Mouse (Mus musculus) ES-E14 (cell line): Measurements from ENCODE around the gene Fhod1. TPM values are rescaled to one million over a fixed set of nuclear protein-coding genes. Genes with fewer than 3 reads are reported as not detected.

Experiments used
- DNase-seq: peaks from one replicate; pipeline ENCODE4 v3.0.0-alpha.2; 2013; ENCODE audit warnings: low read depth, low spot score
- H3K27ac ChIP-seq: 2 replicates; pipeline ENCODE4 v1.5.1; 2012; ENCODE audit warnings: low read depth, mild to moderate bottlenecking, low read length, moderate library complexity, mixed read lengths; ENCODE audit not compliant: poor library complexity, insufficient read depth, severe bottlenecking
- H3K36me3 ChIP-seq: 2 replicates; pipeline ENCODE4 v1.6.1; 2012; ENCODE audit warnings: mild to moderate bottlenecking, low read length, moderate library complexity, mixed read lengths; ENCODE audit not compliant: control insufficient read depth, poor library complexity, insufficient read depth, severe bottlenecking
- H3K4me1 ChIP-seq, 2 experiments: fragments of 150-350 bp in 1 of 2; sonication (generic) in 1 of 2; 2 replicates each; pipeline ENCODE4 v1.6.1; 2012; ENCODE audit warnings: low read length in 2 of 2, mild to moderate bottlenecking in 1 of 2, mixed read lengths in 1 of 2; ENCODE audit not compliant: control insufficient read depth in 2 of 2, insufficient read depth in 2 of 2, poor library complexity in 1 of 2
- H3K4me3 ChIP-seq, 2 experiments: fragments of 150-350 bp in 1 of 2; sonication (generic) in 1 of 2; 2 replicates each; pipeline ENCODE4 v1.5.1; 2012; ENCODE audit warnings: low read length in 2 of 2, low read depth in 1 of 2, mild to moderate bottlenecking in 1 of 2, mixed read lengths in 1 of 2; ENCODE audit not compliant: insufficient read depth in 1 of 2, poor library complexity in 1 of 2, severe bottlenecking in 1 of 2
- H3K9ac ChIP-seq: 2 replicates; pipeline ENCODE4 v1.6.1; 2012; ENCODE audit warnings: low read depth, mild to moderate bottlenecking, low read length, mixed read lengths; ENCODE audit not compliant: poor library complexity, insufficient read depth, severe bottlenecking
- H3K9me3 ChIP-seq: fragments of 150-350 bp; sonication (generic); 2 replicates; pipeline ENCODE4 v1.6.1; 2012; ENCODE audit warnings: low read depth, mild to moderate bottlenecking, low read length; ENCODE audit not compliant: control insufficient read depth, insufficient read depth
- CHD2 ChIP-seq: IDR thresholded peaks from 2 replicates; pipeline ENCODE4 v1.6.1; 2014; ENCODE audit warnings: mild to moderate bottlenecking, low read depth, low read length, inconsistent platforms
- HCFC1 ChIP-seq: IDR thresholded peaks from 2 replicates; pipeline ENCODE4 v1.6.1; 2012; ENCODE audit warnings: low read length, inconsistent platforms, borderline replicate concordance; ENCODE audit not compliant: insufficient read depth
- MAFK ChIP-seq: IDR thresholded peaks from 2 replicates; pipeline ENCODE4 v1.6.1; 2014; ENCODE audit warnings: mild to moderate bottlenecking, low read depth, low read length, inconsistent platforms; ENCODE audit not compliant: insufficient read depth
- ZC3H11A ChIP-seq: IDR thresholded peaks from 2 replicates; pipeline ENCODE4 v1.6.1; 2012; ENCODE audit warnings: low read depth, mild to moderate bottlenecking, inconsistent platforms, low read length, borderline replicate concordance
- ZNF384 ChIP-seq: IDR thresholded peaks from 2 replicates; pipeline ENCODE4 v1.6.1; 2012; ENCODE audit warnings: low read depth, low read length, inconsistent platforms
- in situ Hi-C, 2 experiments: fragments of 600-800 bp; cut with MboI; formaldehyde crosslinking; loops; one replicate each; pipeline ENCODE4 v1.15.1; 2025; ENCODE audit warnings: low sequenced_read_pairs in 2 of 2, inconsistent platforms in 1 of 2; ENCODE audit not compliant: unreplicated experiment in 2 of 2
- total RNA-seq: library from RNA; depleted of rRNA; stranded (reverse); fragments of 300-350 nt; gene quantifications from 2 replicates; pipeline ENCODE4 v1.2.3, GENCODE M21; 2012

Fhod1 gene
- total RNA-seq, 1 experiment, result 9.1 TPM

DNA sequence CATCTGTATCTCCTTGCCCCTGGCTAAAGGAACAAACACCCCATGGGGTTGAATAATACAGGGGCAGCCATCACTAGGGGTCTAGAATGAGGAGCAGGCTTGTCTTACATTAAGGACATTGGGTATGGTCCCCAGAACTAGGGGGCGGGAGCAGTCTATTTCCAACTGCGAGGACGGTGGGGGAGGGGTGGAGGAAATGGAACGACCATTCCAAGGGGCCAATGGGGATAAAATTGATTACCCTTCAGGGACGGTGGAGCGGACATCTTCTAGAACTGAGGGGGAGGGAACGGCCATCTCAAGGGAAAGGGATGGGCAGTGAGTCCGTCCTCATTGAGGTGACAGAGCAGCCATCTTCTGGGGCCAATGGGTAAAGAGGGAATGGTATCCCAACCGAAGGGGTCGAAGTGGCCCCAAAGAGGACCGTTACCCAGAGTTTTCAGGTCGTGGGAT is 22.1 kb downstream of the Fhod1 start:
- peak overlapping the region; percentile 76 for H3K9ac ChIP-seq
- no peaks in the 10 kb centered on the region for H3K9me3 ChIP-seq
- TF ChIP-seq ZNF384, result no peak
- TF ChIP-seq MAFK, result no peak
- no peak for TF ChIP-seq CHD2
- no peak for TF ChIP-seq HCFC1
- TF ChIP-seq ZC3H11A, result no peak
- peaks cover 0 to 8% of the 10 kb centered on the region in 2 experiments; a peak in 1 of 4 replicates for H3K4me1 ChIP-seq
- H3K27ac ChIP-seq, result 0 out of 2 replicates have a peak overlapping the region, but pooled peaks have one; percentile 35
- H3K36me3 ChIP-seq, result peaks cover 24% of the 10 kb centered on the region
- no peak for DNase-seq
- in situ Hi-C loops, result no loop called here
- H3K4me3 ChIP-seq, result peak overlapping the region; percentile 92 to 100

DNA sequence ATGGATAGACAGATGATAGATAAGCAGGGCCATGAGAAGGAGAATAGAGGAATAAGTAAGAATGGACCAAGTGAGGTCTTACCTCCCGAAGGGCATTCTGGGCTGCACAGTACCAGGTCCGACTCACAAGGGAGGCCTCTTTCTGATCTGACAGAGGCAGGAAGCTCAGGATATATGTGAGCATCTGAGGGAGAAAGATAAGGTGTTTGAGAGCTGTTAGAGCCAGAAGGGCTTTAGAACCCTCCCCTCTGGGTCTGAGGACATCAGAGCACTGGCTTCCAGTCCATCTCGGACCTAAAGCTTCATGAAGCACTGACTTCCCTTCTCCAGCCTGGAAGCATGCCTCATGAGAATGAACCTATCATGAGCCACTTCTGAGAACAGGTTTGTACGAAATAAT is 24.6 kb downstream of the Fhod1 start:
- Histone ChIP-seq H3K9ac (no peak overlapping the region), H3K9me3 (no peaks in the 10 kb centered on the region), H3K4me1 (peaks cover 0 to 6% of the 10 kb centered on the region in 2 experiments; a peak in 1 of 4 replicates), H3K4me3 (no peak overlapping the region), H3K27ac (no peak overlapping the region), H3K36me3 (peaks cover 3% of the 10 kb centered on the region)
- no peak for DNase-seq
- in situ Hi-C loops, result no loop called here
- TF ChIP-seq ZC3H11A (no peak), CHD2 (no peak), MAFK (no peak), ZNF384 (no peak), HCFC1 (no peak)

DNA sequence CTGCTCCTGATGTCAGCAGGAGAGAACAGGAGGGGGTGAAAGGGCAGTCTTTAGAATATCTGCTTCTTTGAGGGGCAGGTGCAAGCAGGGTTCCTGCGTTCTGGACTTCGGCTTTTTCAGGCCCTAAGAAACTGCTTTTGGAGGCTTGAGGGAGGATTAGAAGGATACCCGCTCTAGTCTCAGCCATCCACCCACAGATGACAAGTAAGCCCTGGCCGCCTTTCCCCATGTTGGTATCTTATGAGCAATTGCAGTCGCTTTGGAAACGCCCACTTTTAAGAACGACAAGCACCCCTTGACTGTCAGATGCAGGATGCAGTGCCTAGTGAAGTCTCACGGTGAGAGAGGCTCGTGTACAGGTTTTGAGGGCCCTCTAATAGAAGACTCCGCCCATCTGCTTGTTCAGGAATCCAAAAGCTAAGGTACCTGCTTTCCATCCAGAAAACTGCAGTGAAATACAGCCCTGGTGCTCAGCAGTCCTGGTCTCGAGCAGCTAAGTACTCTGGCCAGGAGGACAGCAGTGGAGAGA is 29.0 kb downstream of the Fhod1 start:
- no peaks in the 10 kb centered on the region for H3K4me1 ChIP-seq
- no peak for TF ChIP-seq ZNF384
- no peak for TF ChIP-seq ZC3H11A
- TF ChIP-seq HCFC1, result no peak
- no peak for TF ChIP-seq CHD2
- no peak for TF ChIP-seq MAFK
- H3K9me3 ChIP-seq, result no peaks in the 10 kb centered on the region
- peaks cover 2% of the 10 kb centered on the region; the same call in 1 of the 2 replicates for H3K36me3 ChIP-seq
- no peak for DNase-seq
- no peak overlapping the region for H3K27ac ChIP-seq
- in situ Hi-C loops, result no loop called here
- no peak overlapping the region for H3K4me3 ChIP-seq
- H3K9ac ChIP-seq, result no peak overlapping the region

DNA sequence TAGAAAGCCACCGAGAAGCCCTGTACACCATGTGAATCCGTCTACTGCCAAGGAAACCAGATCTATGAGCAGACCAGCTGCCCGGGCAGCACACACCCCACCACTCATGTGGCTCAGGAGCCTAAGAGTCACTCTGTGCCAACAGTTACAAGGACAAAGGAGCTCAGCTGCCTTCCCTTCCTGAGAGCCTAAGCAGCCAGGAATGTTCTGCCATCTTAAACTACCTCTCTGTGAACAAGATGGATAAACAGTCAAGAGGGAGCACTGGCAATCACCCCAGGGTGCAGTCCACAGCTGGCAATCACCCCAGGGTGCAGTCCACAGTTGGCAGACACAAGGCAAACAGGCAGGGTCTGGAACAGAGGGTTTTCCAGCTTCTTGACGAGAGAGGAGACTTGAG is 29.8 kb downstream of the Fhod1 start:
- DNase-seq, result no peak
- H3K9me3 ChIP-seq, result no peaks in the 10 kb centered on the region
- H3K4me1 ChIP-seq, result no peaks in the 10 kb centered on the region
- no peak overlapping the region for H3K9ac ChIP-seq
- H3K27ac ChIP-seq, result no peak overlapping the region
- peaks cover 2% of the 10 kb centered on the region; the same call in 1 of the 2 replicates for H3K36me3 ChIP-seq
- TF ChIP-seq CHD2 (no peak), MAFK (no peak), ZC3H11A (no peak), HCFC1 (no peak), ZNF384 (no peak)
- no peak overlapping the region for H3K4me3 ChIP-seq
- in situ Hi-C loops, result no loop called here
